Mouse (Mus musculus) forebrain, embryonic 12.5 days (tissue): ENCODE measurements around the gene Polr2c. TPM values are rescaled to one million over a fixed set of nuclear protein-coding genes. Genes with fewer than 3 reads are reported as not detected.
"Not testable (repeated sequence)": the region's sequence is repeated elsewhere in the genome, so short reads cannot be mapped to it uniquely, and the experiment has no call there.

Experiments used
- ATAC-seq: fragments of 200-750 bp; cut with Nextera tagmentation; 2 replicates; pipeline ENCODE4 v1.8.0; 2017; ENCODE audit warnings: moderate TSS enrichment; ENCODE audit not compliant: low FRiP score
- H3K27ac ChIP-seq: fragments of 300-500 bp; sonication (generic); 2 replicates; pipeline ENCODE4 v1.5.1; 2016; ENCODE audit warnings: mild to moderate bottlenecking
- H3K27me3 ChIP-seq: fragments of 300-500 bp; sonication (generic); 2 replicates; pipeline ENCODE4 v1.6.1; 2016; ENCODE audit warnings: mild to moderate bottlenecking
- H3K36me3 ChIP-seq: fragments of 300-500 bp; sonication (generic); replicated peaks from 2 replicates; pipeline ENCODE4 v1.6.1; 2016; ENCODE audit warnings: mild to moderate bottlenecking
- H3K4me1 ChIP-seq: fragments of 300-500 bp; sonication (generic); 2 replicates; pipeline ENCODE4 v1.6.1; 2016
- H3K4me2 ChIP-seq: fragments of 300-500 bp; sonication (generic); 2 replicates; pipeline ENCODE4 v1.6.1; 2016; ENCODE audit warnings: mild to moderate bottlenecking, moderate library complexity
- H3K4me3 ChIP-seq: fragments of 300-500 bp; sonication (generic); replicated peaks from 2 replicates; pipeline ENCODE4 v1.5.1; 2016; ENCODE audit warnings: mild to moderate bottlenecking
- H3K9ac ChIP-seq: fragments of 300-500 bp; sonication (generic); 2 replicates; pipeline ENCODE4 v1.6.1; 2016; ENCODE audit warnings: mild to moderate bottlenecking
- H3K9me3 ChIP-seq: fragments of 300-500 bp; sonication (generic); 2 replicates; pipeline ENCODE4 v1.6.1; 2016
- WGBS: fragments of 180-500 bp; shearing (Covaris S2); methylation state at CpG from one replicate; pipeline ENCODE4 v1.1.7; 2016; 5-methylcytosine and 5-hydroxymethylcytosine counted together
- polyA plus RNA-seq: library from polyadenylated mRNA; unstranded; fragments of >200 nt; fragmentation: Nextera tagmentation; extraction: Ambion mirVana; gene quantifications from 2 replicates; pipeline ENCODE4 v1.2.1, GENCODE M21; 2016

The Polr2c gene
- polyA plus RNA-seq, 1 experiment from 2014 or later, result 144 TPM

DNA sequence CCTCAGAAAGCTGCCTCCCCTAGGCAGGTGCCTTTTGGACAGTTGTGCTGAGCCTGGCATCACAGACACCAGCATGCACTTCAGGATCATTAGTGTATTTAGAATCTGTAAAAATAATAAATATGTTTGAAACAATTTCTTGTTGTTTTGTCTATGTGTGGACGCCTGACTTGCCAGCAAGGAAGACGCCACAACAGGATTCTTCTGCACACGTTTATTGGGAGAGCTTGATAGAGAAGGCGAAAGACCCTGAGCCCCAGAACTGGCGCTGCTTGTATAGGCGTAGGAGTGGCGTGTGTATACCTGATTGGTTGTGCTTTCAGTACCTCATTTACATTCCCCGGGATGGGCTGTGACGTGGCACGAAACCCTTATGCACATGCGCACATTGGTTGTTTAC, 2.5 kb upstream of the Polr2c start:
- not testable (repeated sequence) for H3K4me3 ChIP-seq

DNA sequence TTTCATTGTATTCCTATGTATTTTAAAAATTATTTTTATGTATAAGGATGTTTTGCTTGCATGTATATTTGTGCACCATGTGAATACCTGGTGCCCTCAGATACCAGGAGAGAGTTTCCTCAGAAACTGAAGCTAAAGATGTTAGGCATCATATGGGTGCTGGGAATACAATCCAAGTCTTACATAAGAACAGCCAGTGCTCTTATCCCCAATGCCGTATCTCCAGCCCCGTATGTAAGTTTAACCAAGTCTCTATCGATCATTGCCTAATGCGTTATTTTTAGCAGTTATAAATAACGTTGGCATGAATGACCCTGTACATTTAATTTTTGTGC, 272 bp upstream of the Polr2c start:
- whole genome bisulfite sequencing, result 26% methylated on average over 5 of the region's 5 CpGs
- H3K27me3 ChIP-seq, result no peaks in the 10 kb centered on the region
- peaks cover 40% of the 10 kb centered on the region for H3K36me3 ChIP-seq
- no peak; the same call in 1 of the 2 replicates for ATAC-seq
- H3K9me3 ChIP-seq, result no peaks in the 10 kb centered on the region
- 0 out of 2 replicates have a peak overlapping the region, but pooled peaks have one; percentile 97 for H3K9ac ChIP-seq
- H3K4me3 ChIP-seq, result peak overlapping the region; percentile 98
- H3K4me2 ChIP-seq, result peak overlapping the region; percentile 22; the same call in 1 of the 2 replicates
- H3K27ac ChIP-seq, result no peak overlapping the region
- H3K4me1 ChIP-seq, result peaks cover 20% of the 10 kb centered on the region

More for the DNA sequence above, 2.5 kb upstream of the Polr2c start:
- peaks cover 20% of the 10 kb centered on the region for H3K4me1 ChIP-seq
- not testable (repeated sequence) for H3K4me2 ChIP-seq, H3K9me3 ChIP-seq, H3K9ac ChIP-seq, H3K27me3 ChIP-seq, H3K27ac ChIP-seq, ATAC-seq
- H3K36me3 ChIP-seq, result peaks cover 44% of the 10 kb centered on the region
- WGBS, result 85% methylated on average over 11 of the region's 11 CpGs

DNA sequence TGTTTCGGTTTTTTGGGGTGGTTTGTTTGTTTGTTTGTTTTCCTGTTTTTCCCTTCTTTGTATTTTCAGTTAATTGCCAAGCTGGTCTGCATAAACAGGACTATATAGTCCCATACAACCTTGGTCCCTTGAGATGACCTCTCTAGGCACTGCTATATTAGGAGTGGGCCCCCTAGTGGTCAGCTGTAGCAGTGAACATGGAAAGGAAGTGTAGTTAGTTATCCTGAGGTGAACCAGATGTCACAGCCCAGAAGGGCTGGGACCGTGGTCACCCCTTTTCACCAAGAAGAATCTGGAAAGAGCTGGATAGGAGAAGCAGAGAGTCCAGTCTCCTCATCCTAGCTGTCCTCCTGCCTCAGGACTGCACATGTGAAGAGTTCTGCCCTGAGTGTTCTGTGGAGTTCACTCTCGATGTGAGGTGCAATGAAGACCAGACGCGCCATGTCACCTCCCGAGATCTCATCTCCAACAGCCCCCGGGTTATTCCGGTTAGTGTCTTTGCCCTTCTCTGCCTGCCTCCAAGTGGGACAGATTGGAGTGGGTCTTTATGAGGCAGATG, 4.2 kb downstream of the Polr2c start:
- no peak for ATAC-seq

DNA sequence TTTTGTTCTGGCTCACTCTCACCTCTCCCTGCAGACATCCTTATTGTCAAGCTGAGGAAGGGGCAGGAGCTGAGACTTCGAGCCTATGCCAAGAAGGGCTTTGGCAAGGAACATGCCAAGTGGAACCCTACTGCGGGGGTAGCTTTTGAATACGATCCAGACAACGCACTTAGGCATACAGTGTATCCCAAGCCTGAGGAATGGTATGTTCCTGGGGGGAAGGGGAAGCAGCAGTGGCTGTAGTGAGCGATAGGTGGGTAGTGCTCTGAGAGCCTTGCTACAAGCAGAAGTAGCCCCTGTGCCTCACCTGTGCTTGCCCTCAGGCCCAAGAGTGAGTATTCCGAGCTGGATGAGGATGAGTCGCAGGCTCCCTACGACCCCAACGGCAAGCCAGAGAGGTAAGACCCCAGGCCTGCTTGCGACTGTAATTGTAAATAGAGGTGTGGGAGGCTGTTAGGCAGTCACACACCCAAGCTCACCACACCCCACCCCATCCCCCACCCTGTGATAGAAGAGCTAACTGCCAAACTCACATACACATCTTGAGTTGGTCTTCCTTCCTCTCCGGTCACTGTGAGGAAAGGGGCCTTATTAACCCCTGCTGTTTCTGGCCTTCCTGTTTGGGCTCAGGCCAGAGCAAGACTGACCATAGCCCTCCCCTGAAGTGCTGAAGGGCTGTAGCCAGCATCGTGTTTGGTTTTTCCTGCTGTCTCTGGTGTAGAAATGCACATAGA, 5.4 kb downstream of the Polr2c start:
- Histone ChIP-seq H3K4me3 (no peak overlapping the region), H3K4me1 (peaks cover 20% of the 10 kb centered on the region), H3K27me3 (no peaks in the 10 kb centered on the region), H3K9ac (no peak overlapping the region), H3K9me3 (no peaks in the 10 kb centered on the region), H3K4me2 (no peak overlapping the region), H3K36me3 (peaks cover 64% of the 10 kb centered on the region), H3K27ac (no peak overlapping the region)
- no peak for ATAC-seq
- 91% methylated on average over 12 of the region's 12 CpGs for WGBS

More for the DNA sequence above, 4.2 kb downstream of the Polr2c start:
- 79% methylated on average over 8 of the region's 8 CpGs for whole genome bisulfite sequencing
- H3K9me3 ChIP-seq, result no peaks in the 10 kb centered on the region
- no peak overlapping the region for H3K27ac ChIP-seq
- peaks cover 58% of the 10 kb centered on the region for H3K36me3 ChIP-seq
- no peak overlapping the region for H3K4me3 ChIP-seq
- H3K4me2 ChIP-seq, result no peak overlapping the region
- peaks cover 20% of the 10 kb centered on the region for H3K4me1 ChIP-seq
- H3K27me3 ChIP-seq, result no peaks in the 10 kb centered on the region
- no peak overlapping the region for H3K9ac ChIP-seq

DNA sequence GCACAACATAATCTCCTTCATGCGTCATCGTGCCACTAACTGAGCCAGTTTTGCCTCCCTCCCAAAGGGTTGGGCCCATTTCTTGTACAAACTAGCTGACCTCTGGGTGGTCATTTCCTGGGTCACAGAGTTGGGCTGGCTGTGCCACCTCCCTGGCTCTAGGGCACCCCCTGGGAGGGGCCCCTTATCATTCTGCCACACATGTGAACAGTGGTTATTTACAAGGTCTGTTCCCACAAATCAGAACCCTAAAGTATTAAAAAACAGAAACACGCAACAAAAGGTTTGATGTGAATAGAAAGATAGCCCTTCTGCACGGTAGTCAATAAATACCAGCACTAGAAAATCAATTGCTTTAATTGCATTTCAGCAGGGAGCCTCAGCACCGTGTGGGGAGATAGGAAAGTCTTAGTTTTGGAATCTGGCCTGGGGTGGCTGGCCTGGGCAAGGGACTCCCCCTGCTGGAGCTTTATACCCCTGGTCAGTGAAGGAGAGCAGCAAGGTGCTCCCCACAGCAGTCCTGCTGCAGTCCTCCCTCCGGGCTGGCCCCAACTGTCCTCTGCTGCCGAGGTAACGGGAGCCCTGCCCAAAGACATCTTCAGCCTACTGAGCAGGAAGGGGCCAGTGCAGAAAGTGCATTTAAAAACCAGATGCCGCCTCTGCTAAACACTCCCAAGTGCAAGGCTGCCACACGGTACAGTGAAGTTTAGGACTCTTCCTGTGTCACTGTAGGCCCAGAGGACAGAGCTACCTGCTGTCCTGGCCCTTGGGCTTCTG, 6.8 kb downstream of the Polr2c start:
- Histone ChIP-seq H3K4me3 (no peak overlapping the region), H3K4me1 (peaks cover 16% of the 10 kb centered on the region), H3K4me2 (no peak overlapping the region), H3K9me3 (no peaks in the 10 kb centered on the region), H3K36me3 (peaks cover 67% of the 10 kb centered on the region), H3K27ac (no peak overlapping the region), H3K27me3 (no peaks in the 10 kb centered on the region), H3K9ac (no peak overlapping the region)
- ATAC-seq, result no peak
- 87% methylated on average over 10 of the region's 10 CpGs for WGBS

DNA sequence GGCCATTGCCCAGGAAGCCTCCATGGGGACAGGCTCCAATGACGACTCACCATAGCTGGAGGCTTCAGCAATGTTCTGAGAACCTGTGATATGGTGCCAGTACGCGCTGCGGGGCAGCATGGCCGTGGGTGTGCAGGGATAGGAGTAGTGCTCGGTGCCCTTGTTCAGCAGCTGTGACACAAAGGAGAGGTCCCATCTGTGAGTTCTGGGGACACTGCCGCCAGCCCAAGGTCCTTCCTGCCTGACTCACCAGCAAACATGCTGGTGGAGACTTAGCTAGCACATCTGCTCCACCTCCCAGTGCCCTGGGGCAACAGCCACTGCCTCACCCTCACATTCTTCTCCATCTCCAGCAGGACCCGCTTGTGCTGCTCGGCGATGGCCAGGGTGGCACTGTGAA, 8.0 kb downstream of the Polr2c start:
- peaks cover 22% of the 10 kb centered on the region for H3K4me1 ChIP-seq
- H3K9ac ChIP-seq, result no peak overlapping the region
- no peak for ATAC-seq
- no peak overlapping the region for H3K4me3 ChIP-seq
- H3K27me3 ChIP-seq, result peaks cover 7% of the 10 kb centered on the region; the same call in 1 of the 2 replicates
- no peaks in the 10 kb centered on the region for H3K9me3 ChIP-seq
- H3K4me2 ChIP-seq, result no peak overlapping the region
- WGBS, result 81% methylated on average over 10 of the region's 10 CpGs
- H3K36me3 ChIP-seq, result peaks cover 64% of the 10 kb centered on the region
- no peak overlapping the region for H3K27ac ChIP-seq

DNA sequence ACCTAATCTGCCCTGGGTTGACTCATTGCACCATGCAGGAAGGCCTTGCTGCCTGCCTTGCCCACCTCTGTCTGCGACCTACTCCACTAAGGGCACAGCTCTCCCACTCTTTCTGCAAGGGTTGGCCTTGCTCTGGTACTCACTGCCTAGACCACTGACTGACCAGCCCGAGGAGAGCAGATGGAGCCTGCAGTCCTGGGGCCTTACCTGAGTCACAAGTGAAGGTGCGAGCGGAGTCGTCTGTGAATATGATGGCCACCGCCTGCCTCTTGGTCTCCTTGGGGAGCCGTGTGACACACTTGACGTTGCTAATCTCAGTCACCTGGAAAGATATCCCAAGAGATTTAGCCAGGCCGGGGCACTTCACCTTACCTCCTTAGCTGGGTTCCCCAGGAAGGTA, 9.7 kb downstream of the Polr2c start:
- Histone ChIP-seq H3K9ac (no peak overlapping the region), H3K36me3 (peaks cover 52% of the 10 kb centered on the region), H3K4me3 (no peak overlapping the region), H3K9me3 (no peaks in the 10 kb centered on the region), H3K27ac (0 out of 2 replicates have a peak overlapping the region, but pooled peaks have one; percentile 3), H3K4me1 (peaks cover 38% of the 10 kb centered on the region), H3K4me2 (no peak overlapping the region), H3K27me3 (peaks cover 12% of the 10 kb centered on the region; the same call in 1 of the 2 replicates)
- ATAC-seq, result no peak
- WGBS, result 86% methylated on average over 9 of the region's 9 CpGs

DNA sequence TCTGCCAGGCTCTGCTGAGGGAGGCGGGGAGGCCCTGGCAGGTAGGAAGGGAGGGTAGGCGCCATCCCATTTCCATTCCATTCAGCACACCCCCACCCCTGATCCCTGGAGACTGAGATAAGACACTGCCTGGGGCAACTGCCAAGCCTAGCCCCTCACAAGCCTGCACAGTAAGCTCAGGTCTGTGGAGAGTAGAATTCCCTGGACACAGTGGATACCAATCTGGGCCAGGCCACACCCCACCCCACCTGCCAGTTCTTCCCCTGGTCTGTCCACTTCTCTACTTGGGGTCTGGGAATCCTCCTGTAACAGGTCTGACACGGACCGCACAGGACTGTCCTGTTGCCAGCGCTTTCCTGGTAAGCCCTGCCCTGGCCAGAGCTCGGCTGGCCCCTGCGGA, 11.9 kb downstream of the Polr2c start:
- Histone ChIP-seq H3K4me2 (peak overlapping the region; percentile 78), H3K4me3 (peak overlapping the region; percentile 48; the same call in 1 of the 2 replicates), H3K4me1 (peaks cover 48% of the 10 kb centered on the region), H3K36me3 (peaks cover 31% of the 10 kb centered on the region), H3K27me3 (peaks cover 17% of the 10 kb centered on the region), H3K27ac (no peak overlapping the region), H3K9me3 (no peaks in the 10 kb centered on the region), H3K9ac (0 out of 2 replicates have a peak overlapping the region, but pooled peaks have one; percentile 60)
- WGBS, result 59% methylated on average over 7 of the region's 7 CpGs
- no peak for ATAC-seq

DNA sequence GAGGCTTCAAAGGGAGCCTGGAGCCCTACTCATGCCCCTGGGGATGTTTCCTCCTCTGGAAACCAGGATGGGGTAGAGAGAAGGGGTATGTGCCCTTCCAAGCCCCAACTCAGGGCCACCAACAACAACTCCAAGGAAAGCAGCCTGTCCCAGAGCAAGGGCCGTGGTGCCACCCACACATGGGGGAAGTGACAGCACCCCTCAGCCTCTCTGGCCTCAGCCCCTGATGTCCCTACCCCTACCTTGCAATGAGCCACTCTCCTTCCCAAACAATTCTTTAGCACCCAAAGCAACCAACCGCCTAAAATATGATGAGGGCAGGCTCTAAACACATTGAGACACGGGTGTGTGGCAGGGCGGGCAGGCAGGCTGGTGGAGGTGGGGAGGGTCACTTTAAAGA, 12.8 kb downstream of the Polr2c start:
- H3K4me1 ChIP-seq, result peaks cover 56% of the 10 kb centered on the region
- H3K9ac ChIP-seq, result peak overlapping the region; percentile 60
- WGBS, result 11% methylated on average over 4 of the region's 4 CpGs
- peaks cover 26% of the 10 kb centered on the region for H3K27me3 ChIP-seq
- no peak for ATAC-seq
- no peaks in the 10 kb centered on the region for H3K9me3 ChIP-seq
- H3K36me3 ChIP-seq, result peaks cover 22% of the 10 kb centered on the region
- H3K4me3 ChIP-seq, result peak overlapping the region; percentile 48
- no peak overlapping the region for H3K27ac ChIP-seq
- H3K4me2 ChIP-seq, result peak overlapping the region; percentile 78

DNA sequence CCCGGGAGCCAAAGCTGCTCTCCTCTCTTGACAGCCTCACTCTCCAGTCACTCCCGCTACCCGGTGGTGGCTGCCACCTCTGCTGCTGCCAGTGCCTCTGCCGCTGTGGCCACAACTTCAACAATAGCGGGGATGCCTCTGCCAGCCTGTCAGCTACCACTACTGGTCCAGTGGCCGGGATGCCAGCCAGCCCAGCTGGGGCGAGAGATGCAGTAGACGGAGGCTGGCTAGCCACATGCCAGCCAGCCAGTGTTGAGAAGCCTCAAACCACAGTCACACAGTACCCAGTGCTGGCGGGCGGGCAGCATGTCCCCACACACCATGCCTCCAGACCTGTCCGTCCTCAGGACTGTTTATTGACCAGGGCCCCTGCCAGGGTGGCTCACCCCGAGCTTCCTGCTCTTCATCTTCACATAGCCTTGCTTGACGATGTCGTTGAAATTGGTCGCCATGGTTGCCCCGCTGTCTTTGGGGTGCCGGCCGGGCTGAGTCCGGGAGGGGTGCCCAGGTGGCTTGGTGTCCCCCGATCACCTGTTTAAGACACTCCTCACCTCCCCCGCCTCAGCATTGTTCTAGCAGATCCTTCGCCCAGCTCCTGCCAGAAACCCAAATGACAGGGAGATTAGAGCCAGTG, 13.3 kb downstream of the Polr2c start:
- H3K27me3 ChIP-seq, result peaks cover 32% of the 10 kb centered on the region
- peaks cover 16% of the 10 kb centered on the region for H3K36me3 ChIP-seq
- H3K9ac ChIP-seq, result peak overlapping the region; percentile 60
- peak overlapping the region; percentile 36; the same call in 1 of the 2 replicates for H3K27ac ChIP-seq
- no peaks in the 10 kb centered on the region for H3K9me3 ChIP-seq
- 2% methylated on average over 22 of the region's 22 CpGs for WGBS
- peak overlapping the region; percentile 78 for H3K4me2 ChIP-seq
- H3K4me1 ChIP-seq, result peaks cover 62% of the 10 kb centered on the region
- peak; percentile 49 for ATAC-seq
- H3K4me3 ChIP-seq, result peak overlapping the region; percentile 48

DNA sequence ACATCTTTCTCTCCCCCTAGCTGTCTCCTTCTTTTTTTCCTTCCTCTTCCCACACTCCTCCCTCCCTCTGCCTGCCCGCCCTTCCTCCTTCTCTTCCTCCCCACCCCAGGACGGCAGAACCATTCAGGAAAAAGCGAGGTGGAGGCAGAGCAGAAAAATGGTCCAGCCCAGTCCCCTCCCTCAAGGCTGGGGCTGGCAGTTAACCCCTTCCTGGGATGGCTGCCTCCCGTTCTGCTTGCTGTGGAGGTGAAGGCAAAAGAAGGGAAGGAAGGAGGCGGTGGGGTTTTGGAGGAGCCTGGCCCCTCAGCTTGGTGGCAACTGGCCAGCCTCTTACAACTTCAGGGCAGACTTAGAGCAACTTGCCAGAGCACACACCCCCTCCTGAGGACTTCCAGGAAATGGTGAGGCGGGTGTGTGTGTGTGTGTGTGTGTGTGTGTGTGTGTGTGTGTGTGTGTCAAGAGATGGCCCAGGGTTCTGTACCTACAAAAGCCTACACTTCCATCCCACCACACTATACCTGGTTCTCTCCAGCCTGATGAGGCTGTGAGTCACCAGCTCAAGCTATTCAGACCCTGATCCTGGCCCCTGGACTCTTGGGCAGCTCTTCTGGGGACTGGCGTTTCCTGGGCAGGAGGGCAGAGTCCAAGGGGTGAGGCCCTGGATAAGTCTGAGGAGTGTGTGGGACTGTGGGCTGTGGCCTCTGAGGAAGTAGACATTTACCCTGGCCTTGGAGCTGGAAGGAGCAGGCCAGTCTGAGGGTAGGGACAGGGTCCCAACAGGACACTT, 14.1 kb downstream of the Polr2c start:
- ATAC-seq, result peak; percentile 78
- Histone ChIP-seq H3K4me2 (peak overlapping the region; percentile 78), H3K27me3 (peaks cover 36% of the 10 kb centered on the region), H3K4me3 (peak overlapping the region; percentile 48), H3K27ac (peak overlapping the region; percentile 36; the same call in 1 of the 2 replicates), H3K4me1 (peaks cover 66% of the 10 kb centered on the region), H3K9me3 (no peaks in the 10 kb centered on the region), H3K36me3 (peaks cover 10% of the 10 kb centered on the region), H3K9ac (peak overlapping the region; percentile 60)
- WGBS, result 10% methylated on average over 7 of the region's 7 CpGs
